Mouse (Mus musculus) gastrocnemius, adult 2 months (tissue): ENCODE data around the gene Gm13103. TPM values are rescaled to one million over a fixed set of nuclear protein-coding genes. Genes with fewer than 3 reads are reported as not detected.
"Not testable (repeated sequence)": the region's sequence is repeated elsewhere in the genome, so short reads cannot be mapped to it uniquely, and the experiment has no call there.

Experiments
- DNase-seq: peaks from one replicate; pipeline ENCODE4 v3.0.0; 2022
- H3K27ac ChIP-seq: fragments of 200-600 bp; 2 replicates; pipeline ENCODE4 v1.8.1; 2022; ENCODE audit warnings: mild to moderate bottlenecking
- H3K4me3 ChIP-seq: fragments of 200-600 bp; 2 replicates; pipeline ENCODE4 v1.8.1; 2022; ENCODE audit warnings: mild to moderate bottlenecking, moderate library complexity
- CTCF ChIP-seq: fragments of 200-600 bp; IDR thresholded peaks from 2 replicates; pipeline ENCODE4 v1.8.1; 2022; ENCODE audit warnings: antibody characterized with exemption, mild to moderate bottlenecking, moderate library complexity
- intact Hi-C: fragments of 180-260 bp; cut with DNase I; formaldehyde crosslinking; loops from one replicate; pipeline ENCODE4 v1.15.1; 2025
- long read RNA-seq, 2 experiments: library from polyadenylated mRNA; stranded (forward); transcript quantifications; one replicate each; pipeline ENCODE4 v2.0.0; 2021
- total RNA-seq, 2 experiments: library from RNA; stranded (reverse); gene quantifications; 2 replicates each; pipeline ENCODE4 v1.2.3; 2021

Gm13103 gene
- total RNA-seq = not detected
- long read RNA-seq, experiment 1 = 0 reads
- long read RNA-seq, experiment 2 = 0 reads

DNA sequence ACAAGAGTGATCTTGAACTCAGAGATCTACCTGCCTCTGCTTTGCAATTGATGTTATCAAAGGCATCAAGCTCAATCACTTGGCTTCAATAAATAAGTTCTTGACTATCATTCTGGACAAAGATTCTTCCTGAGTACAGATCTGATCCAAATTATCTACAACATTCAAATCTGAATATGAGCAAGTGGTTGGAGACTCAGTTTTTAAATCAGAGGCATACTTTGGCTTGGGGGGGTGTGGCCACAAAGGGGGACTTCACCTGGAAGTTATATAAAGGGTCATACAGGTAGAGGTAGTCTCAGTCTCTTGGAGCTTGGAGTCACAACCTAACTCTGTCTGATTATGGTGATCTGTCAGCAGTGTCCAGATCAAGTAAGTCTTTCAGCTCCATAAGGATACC lies at the start of gene Gm13103:
Gene Gm13103, plus strand, starts transcription at position 301 of the 400 bp plus-strand sequence.
- DNase-seq, H3K27ac ChIP-seq, H3K4me3 ChIP-seq, intact Hi-C loops: not testable (repeated sequence)

DNA sequence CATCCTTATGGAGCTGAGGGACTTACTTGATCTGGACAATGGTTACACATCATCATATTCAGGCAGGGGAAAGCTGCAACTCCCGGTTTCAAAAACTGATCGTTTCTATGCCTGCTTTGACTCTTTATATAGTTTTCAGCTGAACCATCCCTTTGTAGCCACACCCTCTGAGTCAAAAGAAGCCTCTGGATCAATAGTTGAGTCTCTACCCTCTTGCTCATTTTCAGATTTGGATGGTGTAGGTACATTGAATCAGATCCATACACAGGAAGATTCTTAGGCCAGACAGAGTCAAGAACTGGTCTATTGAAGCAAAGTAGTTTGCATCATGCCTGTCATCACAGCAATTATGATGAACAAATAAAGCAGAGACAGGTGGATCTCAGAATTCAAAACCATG lies 30.3 kb upstream of the Gm13103 start, which contains the start of gene Gm13084:
Gene Gm13084, minus strand, starts transcription at position 101 of the 400 bp plus-strand sequence.
- intact Hi-C loops = no loop called here
- H3K27ac ChIP-seq = no peak within 1 kb of the TSS
- H3K4me3 ChIP-seq = no peak within 1 kb of the TSS
- TF ChIP-seq CTCF = no peak
- no peak for DNase-seq

DNA sequence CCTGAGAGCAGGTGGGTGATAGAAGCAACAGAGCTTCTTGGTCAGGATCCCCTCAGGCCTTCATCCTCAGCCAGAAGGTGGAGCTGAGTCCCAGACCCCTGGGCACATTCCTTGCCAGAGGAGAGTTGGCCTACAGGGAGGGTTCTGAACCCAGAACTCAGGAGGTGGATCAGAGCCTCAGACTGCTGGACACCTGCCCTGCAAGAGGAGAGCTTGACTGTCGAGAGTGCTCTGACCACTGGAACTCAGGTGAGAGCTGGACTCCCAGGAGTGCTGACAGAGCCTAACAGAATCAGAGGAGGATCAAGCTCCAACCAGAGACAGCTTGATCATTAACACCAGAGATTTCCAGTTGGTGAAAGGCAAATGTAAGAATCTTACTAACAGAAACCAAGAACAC lies 36.1 kb downstream of the Gm13103 start:
- intact Hi-C loops, DNase-seq, H3K4me3 ChIP-seq, H3K27ac ChIP-seq: not testable (repeated sequence)

GRCm38 (mm10) chr4:143894406-143894805 lies 48.1 kb downstream of the Gm13103 start:
- intact Hi-C loops, H3K27ac ChIP-seq, DNase-seq, H3K4me3 ChIP-seq: not testable (repeated sequence)

DNA sequence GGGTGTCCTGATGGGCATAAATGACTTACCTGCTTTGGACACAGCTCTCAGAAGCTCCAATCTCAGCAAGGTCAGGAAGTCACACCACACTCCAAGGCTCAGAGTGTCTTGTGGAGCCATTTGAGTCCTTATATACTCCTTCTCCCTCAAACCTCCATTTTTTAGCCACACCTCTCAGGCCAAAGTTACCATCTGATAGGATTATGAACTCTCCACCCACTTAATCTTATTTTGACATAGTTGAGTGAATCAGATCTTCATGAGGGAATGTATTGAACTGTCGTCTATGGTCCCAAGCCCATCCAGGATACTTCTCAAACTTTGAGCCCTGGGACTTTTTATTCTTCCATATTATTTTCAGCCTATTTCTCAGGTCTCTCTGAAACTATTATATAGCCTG lies 54.0 kb downstream of the Gm13103 start, which contains the start of gene Pramef6:
Gene Pramef6, minus strand, starts transcription at position 101 of the 400 bp plus-strand sequence.
- H3K4me3 ChIP-seq, DNase-seq, intact Hi-C loops, H3K27ac ChIP-seq: not testable (repeated sequence)

Other genes with a start within 250 kb of the Gm13103 start
- not detected for gene Gm13083, start 231.5 kb upstream of the Gm13103 start, total RNA-seq
- gene Gm13088, start 189.3 kb upstream of the Gm13103 start, total RNA-seq = not detected
- not detected for gene Gm13089, start 143.8 kb upstream of the Gm13103 start, total RNA-seq
- not detected for gene Gm13078, start 127.0 kb upstream of the Gm13103 start, total RNA-seq
- not detected for gene Gm13023, start 57.1 kb upstream of the Gm13103 start, total RNA-seq
- gene Gm13084, start 30.4 kb upstream of the Gm13103 start, total RNA-seq = not detected
- gene Pramef6, start 53.9 kb downstream of the Gm13103 start, total RNA-seq = not detected
- gene Pramef25, start 104.5 kb downstream of the Gm13103 start, total RNA-seq = not detected
- gene Gm13101, start 120.5 kb downstream of the Gm13103 start, total RNA-seq = not detected
- gene Pramef17, start 147.9 kb downstream of the Gm13103 start, total RNA-seq = not detected
- not detected for gene Pramel4, start 212.6 kb downstream of the Gm13103 start, total RNA-seq